Mouse (Mus musculus): ENCODE measurements around the gene H6pd.

DNA sequence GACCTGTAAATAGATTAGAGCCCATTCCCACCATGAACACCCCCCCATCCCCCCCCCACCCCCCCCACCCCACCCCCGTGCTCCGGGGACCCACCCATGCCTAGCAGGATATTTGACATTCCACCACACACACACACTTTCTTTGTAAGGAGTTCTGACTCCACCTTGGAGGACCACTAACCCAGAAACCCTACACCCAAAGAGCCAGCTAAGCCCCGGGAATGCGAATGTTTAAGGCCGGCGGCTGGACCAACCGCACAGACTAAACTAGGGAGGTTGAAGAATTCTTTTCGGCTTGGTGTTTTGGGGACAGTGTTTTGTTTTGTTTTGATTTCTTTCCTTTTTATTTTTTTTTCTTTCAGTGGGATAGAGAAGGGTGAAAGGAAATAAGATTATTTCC is 70.1 kb downstream of the H6pd start:
- no peak for TF ChIP-seq CTCF (IDR thresholded peaks at IDR 0.05; ENCODE audit: low read depth)
- TF ChIP-seq EP300 (optimal IDR thresholded peaks at IDR 0.05) = no peak
